Mouse (Mus musculus) small intestine, adult 2 months (tissue): ENCODE measurements around the gene Usp18. TPM values are rescaled to one million over a fixed set of nuclear protein-coding genes. Genes with fewer than 3 reads are reported as not detected.

Experiments
- H3K27ac ChIP-seq: fragments of 200-500 bp; 2 replicates; pipeline ENCODE4 v1.5.1; 2012; ENCODE audit warnings: low read depth, low read length, control low read depth, inconsistent platforms; ENCODE audit not compliant: insufficient read depth
- H3K27me3 ChIP-seq: fragments of 200-500 bp; 2 replicates; pipeline ENCODE4 v1.6.1; 2012; ENCODE audit warnings: mild to moderate bottlenecking, moderate library complexity, low read length, inconsistent platforms; ENCODE audit not compliant: control insufficient read depth, insufficient read depth
- H3K36me3 ChIP-seq: fragments of 200-500 bp; 2 replicates; pipeline ENCODE4 v1.6.1; 2012; ENCODE audit warnings: mild to moderate bottlenecking, low read length, control low read depth, inconsistent platforms; ENCODE audit not compliant: control insufficient read depth, insufficient read depth
- H3K4me1 ChIP-seq: fragments of 200-500 bp; 2 replicates; pipeline ENCODE4 v1.6.1; 2012; ENCODE audit warnings: low read length, inconsistent platforms, mixed read lengths; ENCODE audit not compliant: control insufficient read depth, insufficient read depth, insufficient read length
- H3K4me3 ChIP-seq: fragments of 200-500 bp; 2 replicates; pipeline ENCODE4 v1.5.1; 2012; ENCODE audit warnings: low read depth, mild to moderate bottlenecking, control low read depth, inconsistent platforms, low read length, moderate library complexity
- CTCF ChIP-seq: fragments of 200-500 bp; IDR thresholded peaks from 2 replicates; pipeline ENCODE4 v1.5.1; 2012; ENCODE audit warnings: low read depth, mild to moderate bottlenecking, control low read depth, inconsistent platforms, low read length, moderate library complexity, mixed read lengths; ENCODE audit not compliant: insufficient replicate concordance, insufficient read length; ENCODE audit errors: extremely low read depth
- POLR2A ChIP-seq: fragments of 200-500 bp; IDR thresholded peaks from 2 replicates; pipeline ENCODE4 v1.6.1; 2012; ENCODE audit warnings: low read depth, mild to moderate bottlenecking, control low read depth, inconsistent platforms, low read length, moderate library complexity
- WGBS: fragments of 180-500 bp; shearing (Covaris S2); methylation state at CpG from one replicate; pipeline ENCODE4 v1.1.7; 2018; 5-methylcytosine and 5-hydroxymethylcytosine counted together
- polyA plus RNA-seq: library from polyadenylated mRNA; depleted of rRNA; stranded (reverse); fragments of >200 nt; gene quantifications from 2 replicates; pipeline ENCODE4 v1.2.3, GENCODE M21; 2012

Gene Usp18
- polyA plus RNA-seq, 1 experiment, result 16.9 TPM

DNA sequence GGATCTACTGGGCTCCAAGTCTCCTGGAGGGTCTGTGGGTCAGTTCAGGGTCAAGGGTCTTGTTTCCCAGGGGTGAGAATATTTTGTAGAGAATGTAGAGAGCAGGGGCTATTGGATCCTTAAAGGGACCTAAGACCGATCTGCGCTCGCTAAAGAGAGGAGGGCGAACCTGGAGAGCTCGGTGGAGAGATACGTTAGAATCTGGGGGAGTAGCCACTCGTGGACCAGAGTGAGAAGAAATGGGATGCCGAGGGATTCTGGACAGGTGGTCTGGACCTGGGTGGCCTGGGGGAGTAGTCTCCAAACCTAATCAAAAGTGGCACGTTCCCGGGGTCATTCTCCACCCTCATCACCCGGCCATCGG lies 34.8 kb upstream of the Usp18 start:
- H3K4me1 ChIP-seq, result peaks cover 6% of the 10 kb centered on the region
- H3K4me3 ChIP-seq, result peak overlapping the region; percentile 57
- no peak for TF ChIP-seq POLR2A
- no peak for TF ChIP-seq CTCF
- no peak overlapping the region for H3K27ac ChIP-seq
- H3K36me3 ChIP-seq, result no peaks in the 10 kb centered on the region
- H3K27me3 ChIP-seq, result peaks cover 18% of the 10 kb centered on the region
- 2% methylated on average over 12 of the region's 12 CpGs for WGBS

DNA sequence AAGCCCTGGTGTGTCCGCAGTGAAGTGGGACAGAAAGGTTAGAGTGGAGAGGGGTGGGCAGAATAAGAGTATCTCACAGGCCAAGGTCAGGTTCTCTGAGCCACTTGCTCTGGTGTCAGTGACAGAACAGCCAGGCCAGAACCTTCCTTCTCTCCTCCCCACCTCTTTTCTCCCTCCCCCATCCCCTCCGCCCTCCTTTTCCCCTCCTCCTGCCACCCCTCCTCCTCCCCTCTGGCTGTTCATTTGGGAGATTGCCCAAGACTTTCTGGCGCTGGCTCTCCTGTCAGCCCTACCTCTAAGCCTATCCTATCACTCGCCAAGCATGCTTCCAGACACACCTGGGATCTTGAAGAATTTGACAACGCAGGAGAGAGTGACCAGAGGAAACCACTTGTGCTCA lies 34.0 kb upstream of the Usp18 start:
- TF ChIP-seq POLR2A (no peak), CTCF (no peak)
- 14% methylated on average over 5 of the region's 5 CpGs for WGBS
- Histone ChIP-seq H3K4me3 (no peak overlapping the region), H3K36me3 (no peaks in the 10 kb centered on the region), H3K27me3 (peaks cover 18% of the 10 kb centered on the region), H3K27ac (no peak overlapping the region), H3K4me1 (peaks cover 9% of the 10 kb centered on the region)

DNA sequence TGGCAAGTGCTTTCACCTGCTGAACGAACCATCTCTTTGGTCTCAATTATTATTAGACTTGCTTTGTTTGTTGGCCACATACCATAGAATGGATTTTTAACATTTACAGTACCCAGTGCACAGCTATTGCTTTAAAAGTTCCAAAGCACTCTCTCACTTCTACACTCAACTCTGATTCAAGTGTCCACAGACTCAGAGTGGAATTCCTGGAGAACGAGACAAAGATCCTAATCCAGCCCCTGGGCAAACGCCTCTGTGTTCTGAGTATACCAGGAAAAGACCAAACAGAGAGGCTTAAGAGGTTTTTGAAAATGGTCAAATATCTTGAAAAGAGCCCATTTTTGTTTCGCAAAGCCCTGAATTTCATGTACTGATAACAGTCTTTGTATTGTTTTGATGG lies 32.7 kb upstream of the Usp18 start:
- H3K4me1 ChIP-seq, result peaks cover 14% of the 10 kb centered on the region
- H3K27me3 ChIP-seq, result peaks cover 18% of the 10 kb centered on the region
- TF ChIP-seq POLR2A, result no peak
- TF ChIP-seq CTCF, result no peak
- no peak overlapping the region for H3K4me3 ChIP-seq
- H3K36me3 ChIP-seq, result no peaks in the 10 kb centered on the region
- no peak overlapping the region for H3K27ac ChIP-seq
- 73% methylated on average over 4 of the region's 4 CpGs for WGBS

DNA sequence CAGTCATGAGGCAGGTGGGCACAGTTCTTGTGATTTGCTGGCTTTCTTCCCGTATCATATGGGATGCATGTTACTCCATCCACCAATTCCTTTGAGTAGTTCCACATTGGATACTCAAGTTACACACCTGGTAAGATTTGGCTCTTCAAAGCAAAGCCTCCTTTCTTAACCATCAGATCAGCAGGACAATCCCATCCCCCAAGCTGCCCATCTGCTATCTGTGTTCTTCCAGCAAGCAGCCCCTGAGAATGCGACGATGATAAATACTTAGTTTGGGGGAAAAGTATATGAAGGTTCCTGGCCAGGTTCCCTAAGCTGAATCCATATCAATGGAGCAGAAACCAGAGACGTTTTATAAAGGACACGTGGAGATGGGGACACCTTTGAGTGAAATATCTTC lies 31.5 kb upstream of the Usp18 start:
- 77% methylated on average over 5 of the region's 5 CpGs for WGBS
- H3K36me3 ChIP-seq, result no peaks in the 10 kb centered on the region
- no peak for TF ChIP-seq CTCF
- no peak for TF ChIP-seq POLR2A
- no peak overlapping the region for H3K4me3 ChIP-seq
- H3K27ac ChIP-seq, result no peak overlapping the region
- H3K27me3 ChIP-seq, result peaks cover 18% of the 10 kb centered on the region
- H3K4me1 ChIP-seq, result peaks cover 15% of the 10 kb centered on the region

DNA sequence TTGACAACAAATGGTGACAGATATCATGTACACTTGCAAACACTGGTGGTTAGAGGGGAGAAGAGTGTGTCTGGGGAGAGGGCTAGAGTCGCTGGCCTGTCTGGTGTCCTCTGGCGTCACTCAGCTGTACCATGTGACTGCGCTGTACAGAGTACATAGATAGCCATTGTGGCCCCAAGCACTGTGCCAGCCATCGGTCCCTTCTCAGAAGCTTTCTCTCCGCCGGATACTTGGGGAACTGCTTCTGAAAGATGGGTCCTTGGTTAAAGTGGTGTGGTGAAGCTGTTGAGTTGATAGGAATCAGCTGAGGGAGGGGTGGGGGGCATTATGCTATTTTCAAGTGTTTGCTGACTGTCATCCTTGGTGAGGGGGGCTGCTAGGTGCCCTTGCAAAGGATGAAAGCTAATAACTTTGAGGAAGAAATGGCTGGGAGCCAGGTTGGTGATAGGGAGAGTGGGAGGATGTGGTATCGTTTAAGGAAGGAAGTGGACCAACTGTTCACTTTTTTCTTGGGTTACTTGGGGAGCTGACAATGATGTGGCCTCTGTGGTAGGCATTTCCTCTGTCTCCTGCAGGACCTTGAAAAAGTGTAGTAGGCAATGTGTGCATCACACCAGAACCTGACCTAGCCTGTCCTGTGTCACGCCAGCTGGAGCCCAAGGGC lies 30.9 kb upstream of the Usp18 start:
- H3K36me3 ChIP-seq, result no peaks in the 10 kb centered on the region
- H3K27me3 ChIP-seq, result peaks cover 18% of the 10 kb centered on the region
- H3K4me3 ChIP-seq, result no peak overlapping the region
- no peak overlapping the region for H3K27ac ChIP-seq
- H3K4me1 ChIP-seq, result peaks cover 15% of the 10 kb centered on the region
- 68% methylated on average over 8 of the region's 8 CpGs for WGBS
- TF ChIP-seq POLR2A (no peak), CTCF (no peak)

DNA sequence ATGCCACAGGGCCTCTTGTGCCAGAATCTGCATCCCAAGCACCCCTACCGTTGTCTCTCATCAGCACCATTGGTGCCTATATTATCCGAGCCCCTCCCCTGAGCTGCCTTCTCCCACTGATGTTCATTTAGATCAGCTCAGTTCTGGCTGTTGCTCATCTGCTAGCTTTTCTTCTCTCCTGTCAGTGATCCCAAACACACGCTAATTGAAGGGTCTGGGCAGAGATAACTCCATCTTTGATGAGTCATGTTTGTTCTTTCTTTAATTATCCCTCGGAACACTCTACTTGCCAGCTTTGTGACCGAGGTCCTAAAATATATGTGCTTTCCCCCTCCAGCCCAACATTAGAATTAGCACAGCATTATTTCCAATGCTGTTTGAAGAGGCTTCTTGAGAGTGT lies 30.4 kb upstream of the Usp18 start:
- 48% methylated on average over 5 of the region's 5 CpGs for WGBS
- peaks cover 15% of the 10 kb centered on the region for H3K4me1 ChIP-seq
- no peak overlapping the region for H3K27ac ChIP-seq
- no peak overlapping the region for H3K4me3 ChIP-seq
- TF ChIP-seq POLR2A, result no peak
- TF ChIP-seq CTCF, result no peak
- H3K27me3 ChIP-seq, result peaks cover 16% of the 10 kb centered on the region
- no peaks in the 10 kb centered on the region for H3K36me3 ChIP-seq

DNA sequence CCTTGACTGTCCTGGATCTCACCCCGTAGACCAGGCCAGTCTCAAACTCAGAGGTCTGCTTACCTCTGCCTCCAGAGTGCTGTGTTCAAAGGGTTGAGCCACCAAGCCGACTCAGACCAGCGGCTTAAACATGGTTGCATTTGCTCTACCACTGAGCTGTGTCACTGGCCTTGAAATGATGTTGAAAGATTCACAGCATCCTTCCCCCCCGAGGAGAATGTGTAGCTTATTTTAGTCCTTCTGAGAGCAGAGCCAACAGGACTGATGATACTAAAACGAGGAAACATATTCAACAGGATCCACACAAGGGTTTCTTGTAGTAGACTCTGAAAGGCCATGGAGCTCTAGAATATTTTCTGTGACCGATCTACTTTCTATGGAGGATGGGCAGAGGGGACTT lies 29.8 kb upstream of the Usp18 start:
- H3K27ac ChIP-seq, result no peak overlapping the region
- peaks cover 11% of the 10 kb centered on the region for H3K4me1 ChIP-seq
- no peak for TF ChIP-seq POLR2A
- no peak for TF ChIP-seq CTCF
- peaks cover 11% of the 10 kb centered on the region for H3K27me3 ChIP-seq
- 68% methylated on average over 6 of the region's 6 CpGs for WGBS
- no peaks in the 10 kb centered on the region for H3K36me3 ChIP-seq
- no peak overlapping the region for H3K4me3 ChIP-seq
